ENCODE assay signal across 12 mouse cellular contexts in the genomic region with DNA sequence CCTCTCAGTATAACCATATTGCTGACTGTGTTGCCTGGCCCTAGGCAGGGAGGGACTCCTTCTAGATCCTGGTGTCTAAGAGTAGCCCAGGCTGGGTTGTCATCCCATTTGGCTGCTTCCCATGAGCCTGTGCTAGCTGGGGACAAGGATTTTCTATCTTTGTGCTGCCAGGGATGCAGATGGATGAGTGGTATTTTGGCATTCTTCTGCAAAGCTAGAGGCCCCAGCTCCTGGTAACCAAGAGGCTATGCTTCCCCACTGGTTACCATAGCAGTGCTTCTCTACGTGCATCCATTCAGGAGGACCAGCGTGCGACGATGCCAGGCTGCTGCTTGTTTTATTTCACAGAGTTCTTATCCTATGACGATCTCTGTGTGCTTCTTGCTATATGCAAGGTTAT.
DNase-seq lines count a peak whose midpoint lies in the region; ATAC-seq lines count a peak whose summit lies in the region.
"Had no signal": no experiment of that assay in that cellular context is flagged by ENCODE, and none has a peak within 500 bp of the region (broad histone marks: within the 10 kb centered on the region; RNA-seq: fewer than 3 reads in every experiment).

No protein-coding gene starts in this region.

- intact Hi-C loops in left cerebral cortex, postnatal 25 days (cut with DNase I), result no loop called here

- peak; percentile 61 for ATAC-seq in cerebellum, adult (ENCODE audit: insufficient number of reproducible peaks, low FRiP score, low TSS enrichment)
- no peak for ATAC-seq in erythroid progenitor cell, adult 5-6 weeks (replicated peaks; ENCODE audit: low FRiP score, poor library complexity, severe bottlenecking)
- ATAC-seq: liver, embryonic 12.5 days; lung, postnatal 0 days had no signal

- no peak for DNase-seq in cerebellum, postnatal 4 days (ENCODE audit: low spot score in 2 of 2)
- peak; percentile 21 to 28 for DNase-seq in cerebellum, adult 18-20 months
- peak; percentile 37 to 61 for DNase-seq in layer of hippocampus, adult 18-20 months (ENCODE audit: low spot score in 2 of 2)
- peak; percentile 6 to 52 for DNase-seq in left cerebral cortex, postnatal 25 days (ENCODE audit: low spot score in 2 of 2)
- no peak for DNase-seq in urinary bladder, postnatal 36 days (ENCODE audit: low spot score in 2 of 2)
- DNase-seq in adrenal gland, postnatal 14 days, result no peak
- DNase-seq: heart, adult 11 months; kidney, adult 8-10 months had no signal

Comparison
In these comparisons a context has a peak if more than half of its experiments do, and no peak if none do; other contexts are left out.
1. DNase-seq: peak in cerebellum, adult 18-20 months (2 of 2), layer of hippocampus, adult 18-20 months (2 of 2) and left cerebral cortex, postnatal 25 days (2 of 2); none in cerebellum, postnatal 4 days (0 of 2), urinary bladder, postnatal 36 days (0 of 2) and adrenal gland, postnatal 14 days (single experiment).